Mouse (Mus musculus): ENCODE results near the gene Esd. TPM values are rescaled to one million over a fixed set of nuclear protein-coding genes. Genes with fewer than 3 reads are reported as not detected.

Esd gene
- 280 and 285 TPM in 2 replicates for polyA plus RNA-seq (2015; fragmentation: Nextera tagmentation; extraction: Ambion mirVana)

DNA sequence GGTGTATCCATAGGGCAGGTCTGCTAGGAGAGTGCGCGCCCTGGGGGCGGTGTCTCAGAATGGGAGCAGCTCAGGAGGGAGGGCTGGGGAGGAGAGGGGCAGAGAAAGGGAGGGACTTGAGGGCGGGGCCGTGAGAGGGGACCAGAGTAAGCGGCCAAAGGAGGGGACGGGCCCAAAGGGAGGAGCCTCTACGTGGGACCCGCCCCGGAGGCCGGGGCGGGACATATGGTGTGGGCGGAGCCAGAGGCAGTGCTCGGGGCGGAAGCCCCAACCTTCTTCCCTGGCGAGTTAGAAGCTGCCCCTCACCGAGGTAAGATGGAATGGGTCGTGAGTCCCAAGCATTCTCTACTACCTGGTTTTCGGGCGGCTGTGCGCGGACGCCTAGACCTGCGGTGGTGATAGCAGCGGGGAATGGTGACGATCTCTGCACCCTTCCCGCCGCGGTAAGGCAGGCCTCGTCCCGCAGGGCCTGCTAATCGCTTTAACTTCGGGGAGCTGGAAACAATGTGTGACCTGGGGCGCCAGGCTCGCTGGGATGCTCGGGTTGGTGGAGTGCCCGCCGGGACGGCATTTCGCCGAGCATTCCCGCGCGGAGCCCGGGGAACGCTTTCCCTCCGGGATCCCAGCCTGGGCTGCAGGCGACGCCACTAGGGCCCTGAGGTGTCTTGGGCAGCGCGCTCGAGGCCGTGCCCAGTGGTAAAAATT, at the start of gene Esd:
Gene Esd (plus strand): TSS at position 219 of the 705 bp plus-strand sequence.
- peak; percentile 97 for ATAC-seq (replicated peaks)
- Histone ChIP-seq H3K4me2 (replicated peaks) (peak within 1 kb of the TSS; percentile 63), H3K36me3 (peaks cover 12% of the 10 kb centered on the region; the same call in 1 of the 2 replicates), H3K9ac (replicated peaks) (peak within 1 kb of the TSS; percentile 66), H3K27me3 (no peaks in the 10 kb centered on the region), H3K27ac (replicated peaks) (peak within 1 kb of the TSS; percentile 54), H3K4me3 (peak within 1 kb of the TSS; percentile 71), H3K4me1 (peaks cover 9% of the 10 kb centered on the region), H3K9me3 (no peaks in the 10 kb centered on the region)
- under 1% methylated on average over 53 of the region's 53 CpGs for WGBS

DNA sequence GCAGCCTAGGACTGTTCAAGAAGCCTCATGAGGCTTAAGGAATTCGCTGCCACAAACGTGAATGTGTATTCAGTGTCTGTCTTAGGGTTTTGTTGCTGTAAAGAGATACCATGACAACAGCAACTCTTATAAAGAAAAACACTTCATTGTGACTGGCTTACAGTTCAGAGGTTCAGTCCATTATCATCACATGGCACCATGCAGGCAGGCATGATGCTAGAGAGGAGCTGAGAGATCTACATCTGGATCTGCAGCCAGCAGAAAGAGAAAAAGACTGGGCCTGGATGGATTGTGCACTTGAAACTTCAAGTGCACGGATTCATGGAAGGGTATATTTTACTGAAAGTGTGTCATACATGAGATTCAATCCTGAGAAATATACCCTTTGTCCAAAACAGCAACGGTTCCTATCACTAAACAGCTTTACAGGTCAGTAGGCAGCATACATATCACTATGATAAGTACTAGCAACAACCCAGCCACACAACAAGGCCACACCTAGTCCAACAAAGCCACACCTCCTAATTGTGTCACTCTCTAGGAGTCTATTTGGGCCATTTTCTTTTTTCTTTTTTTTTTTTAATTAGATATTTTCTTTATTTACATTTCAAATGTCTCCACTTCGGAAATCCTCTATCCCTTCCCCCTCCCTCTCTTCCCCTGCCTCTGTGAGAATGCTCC, 47.7 kb upstream of the Esd start:
- no peak overlapping the region for H3K27ac ChIP-seq (replicated peaks)
- H3K9ac ChIP-seq (replicated peaks), result no peak overlapping the region
- ATAC-seq (replicated peaks), result no peak
- no peaks in the 10 kb centered on the region for H3K36me3 ChIP-seq
- no peak overlapping the region for H3K4me3 ChIP-seq
- no peak overlapping the region for H3K4me2 ChIP-seq (replicated peaks)
- no peaks in the 10 kb centered on the region for H3K27me3 ChIP-seq
- H3K4me1 ChIP-seq, result no peaks in the 10 kb centered on the region
- 72% methylated on average over 5 of the region's 5 CpGs for WGBS
- no peaks in the 10 kb centered on the region for H3K9me3 ChIP-seq

DNA sequence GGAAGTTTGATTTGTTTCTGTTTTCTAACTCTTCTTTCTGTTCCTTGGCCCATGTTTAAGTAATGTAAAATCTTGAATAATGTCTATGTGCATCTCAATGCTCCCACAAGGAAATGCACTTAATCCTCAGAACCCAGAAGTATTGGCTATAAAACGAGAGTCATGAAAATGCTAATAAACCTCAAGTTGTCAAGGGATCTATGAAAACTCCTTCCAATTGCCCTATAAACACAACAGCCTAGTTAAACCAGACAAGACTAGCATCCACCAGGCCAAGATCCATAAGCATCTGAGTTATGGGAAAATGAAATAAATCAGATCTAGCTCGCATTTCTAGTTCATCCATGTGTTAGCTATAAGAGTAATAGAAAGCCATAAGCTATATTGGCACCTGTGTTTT, 40.1 kb upstream of the Esd start:
- Histone ChIP-seq H3K4me3 (no peak overlapping the region), H3K27ac (replicated peaks) (no peak overlapping the region), H3K4me1 (no peaks in the 10 kb centered on the region), H3K9me3 (no peaks in the 10 kb centered on the region), H3K9ac (replicated peaks) (no peak overlapping the region), H3K36me3 (no peaks in the 10 kb centered on the region), H3K27me3 (no peaks in the 10 kb centered on the region), H3K4me2 (replicated peaks) (no peak overlapping the region)
- ATAC-seq (replicated peaks), result no peak
- 89% methylated on average over 2 of the region's 2 CpGs for WGBS

DNA sequence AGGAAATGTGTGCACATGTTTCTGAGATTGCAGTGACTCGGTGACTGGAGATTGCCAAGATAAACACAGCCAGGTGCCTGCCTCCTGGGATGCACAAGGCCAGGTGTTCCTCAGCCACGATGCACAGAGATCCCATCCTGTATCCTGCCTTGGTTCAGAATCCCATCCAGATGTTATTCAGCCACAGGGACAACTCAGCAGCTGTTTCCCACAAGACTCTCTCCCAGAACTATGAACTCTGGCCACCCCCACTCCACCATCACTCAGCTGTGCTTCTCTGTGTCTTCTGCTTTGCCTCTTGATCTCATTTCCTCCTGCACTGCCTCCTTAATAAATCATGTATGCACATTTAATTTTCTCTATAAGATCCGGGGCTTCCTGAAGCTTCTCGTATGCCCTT, 35.3 kb upstream of the Esd start:
- no peak for ATAC-seq (replicated peaks)
- Histone ChIP-seq H3K27ac (replicated peaks) (no peak overlapping the region), H3K4me3 (no peak overlapping the region), H3K9ac (replicated peaks) (no peak overlapping the region), H3K36me3 (no peaks in the 10 kb centered on the region), H3K4me1 (0 out of 2 replicates have a peak, but pooled peaks cover 4% of the 10 kb centered on the region), H3K9me3 (no peaks in the 10 kb centered on the region), H3K27me3 (no peaks in the 10 kb centered on the region), H3K4me2 (replicated peaks) (no peak overlapping the region)
- WGBS, result 65% methylated on average over 4 of the region's 4 CpGs

DNA sequence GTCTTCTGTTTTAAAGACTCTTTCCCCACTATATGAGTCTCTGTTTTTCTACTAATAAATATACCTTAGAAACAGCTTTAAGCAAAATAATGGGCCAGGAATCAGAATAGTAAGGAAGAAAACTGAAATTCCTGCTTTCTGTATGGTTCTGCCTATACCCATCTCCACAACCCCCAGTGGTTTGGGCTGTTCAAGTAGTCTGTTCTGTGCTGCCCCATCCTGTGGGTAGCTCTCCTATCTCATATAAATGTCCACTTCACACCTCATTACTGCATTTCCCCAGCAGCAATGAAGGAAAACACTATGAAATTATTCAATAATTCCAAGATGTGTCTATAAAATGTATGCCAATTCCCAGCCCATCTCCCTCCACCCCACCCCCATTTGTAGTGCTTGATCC, 34.7 kb upstream of the Esd start:
- Histone ChIP-seq H3K4me1 (0 out of 2 replicates have a peak, but pooled peaks cover 4% of the 10 kb centered on the region), H3K4me3 (no peak overlapping the region), H3K4me2 (replicated peaks) (no peak overlapping the region), H3K27me3 (no peaks in the 10 kb centered on the region), H3K36me3 (no peaks in the 10 kb centered on the region), H3K9me3 (no peaks in the 10 kb centered on the region), H3K27ac (replicated peaks) (no peak overlapping the region), H3K9ac (replicated peaks) (no peak overlapping the region)
- no peak for ATAC-seq (replicated peaks)

DNA sequence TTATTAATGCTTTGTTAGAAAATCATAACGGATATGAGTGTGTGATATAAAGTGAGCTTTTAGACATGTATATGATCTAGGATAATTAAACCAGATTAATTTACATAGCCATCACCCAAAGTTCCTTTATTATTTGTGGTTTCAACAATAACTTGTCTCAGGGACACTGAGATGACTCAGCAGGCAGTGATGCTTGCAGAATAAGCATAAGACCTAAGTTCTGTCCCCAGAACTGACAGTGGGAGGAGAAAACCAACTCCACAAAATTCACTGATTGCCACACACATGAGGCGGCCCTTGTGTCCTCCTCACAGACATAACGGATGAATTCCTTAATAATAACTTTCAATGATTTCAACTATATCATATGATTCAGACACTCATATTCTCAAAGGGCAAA, 32.9 kb upstream of the Esd start:
- WGBS, result 88% methylated on average over 3 of the region's 3 CpGs
- ATAC-seq (replicated peaks), result no peak
- H3K4me3 ChIP-seq, result no peak overlapping the region
- no peak overlapping the region for H3K27ac ChIP-seq (replicated peaks)
- H3K27me3 ChIP-seq, result no peaks in the 10 kb centered on the region
- 0 out of 2 replicates have a peak, but pooled peaks cover 4% of the 10 kb centered on the region for H3K4me1 ChIP-seq
- H3K4me2 ChIP-seq (replicated peaks), result no peak overlapping the region
- no peak overlapping the region for H3K9ac ChIP-seq (replicated peaks)
- no peaks in the 10 kb centered on the region for H3K9me3 ChIP-seq
- H3K36me3 ChIP-seq, result no peaks in the 10 kb centered on the region

DNA sequence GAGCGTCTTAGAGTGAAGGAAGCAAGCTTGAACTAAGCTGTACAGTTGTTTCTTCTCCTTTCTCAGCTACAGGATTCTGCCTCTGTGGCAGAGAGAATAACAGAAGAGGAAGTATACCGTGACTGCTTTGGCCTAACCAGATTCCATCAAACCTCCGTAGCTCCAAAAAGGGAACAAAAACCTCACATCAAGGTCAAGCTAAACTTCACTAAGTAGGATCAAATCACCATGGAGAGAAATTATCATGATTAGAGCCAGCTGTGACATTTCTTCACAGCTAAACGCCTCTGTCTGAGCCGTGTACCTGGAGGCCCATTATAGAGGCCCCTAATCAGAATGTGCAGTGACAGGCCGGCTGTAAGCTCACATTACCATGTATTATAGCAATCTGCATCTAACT, 28.2 kb upstream of the Esd start:
- ATAC-seq (replicated peaks), result no peak
- H3K27ac ChIP-seq (replicated peaks), result no peak overlapping the region
- no peak overlapping the region for H3K4me2 ChIP-seq (replicated peaks)
- no peaks in the 10 kb centered on the region for H3K9me3 ChIP-seq
- H3K4me1 ChIP-seq, result 0 out of 2 replicates have a peak, but pooled peaks cover 4% of the 10 kb centered on the region
- 58% methylated on average over 6 of the region's 6 CpGs for WGBS
- H3K36me3 ChIP-seq, result no peaks in the 10 kb centered on the region
- no peak overlapping the region for H3K9ac ChIP-seq (replicated peaks)
- H3K4me3 ChIP-seq, result no peak overlapping the region
- H3K27me3 ChIP-seq, result no peaks in the 10 kb centered on the region

DNA sequence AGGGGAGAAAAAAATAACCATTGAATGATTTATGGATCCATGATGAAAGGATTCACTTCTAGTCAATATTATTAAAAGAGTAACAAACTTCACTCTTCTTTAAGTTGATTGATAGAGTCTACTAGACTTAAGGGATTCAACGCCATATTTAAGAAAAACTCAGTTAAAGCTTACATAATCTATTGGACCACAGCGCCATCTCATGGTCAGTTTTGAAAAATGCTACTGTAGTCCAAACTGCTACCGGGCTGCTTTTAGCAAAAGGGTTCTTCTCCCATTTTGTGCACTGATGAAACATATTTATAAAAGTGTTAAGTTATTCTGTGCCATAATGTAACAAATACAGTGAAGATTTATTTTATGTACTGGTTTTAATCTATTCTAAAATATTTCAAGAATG, 23.0 kb upstream of the Esd start:
- ATAC-seq (replicated peaks), result no peak
- H3K4me2 ChIP-seq (replicated peaks), result no peak overlapping the region
- H3K9me3 ChIP-seq, result no peaks in the 10 kb centered on the region
- H3K4me3 ChIP-seq, result no peak overlapping the region
- H3K9ac ChIP-seq (replicated peaks), result no peak overlapping the region
- no peaks in the 10 kb centered on the region for H3K27me3 ChIP-seq
- H3K4me1 ChIP-seq, result no peaks in the 10 kb centered on the region
- no peak overlapping the region for H3K27ac ChIP-seq (replicated peaks)
- H3K36me3 ChIP-seq, result no peaks in the 10 kb centered on the region
- WGBS, result 25% methylated on average over 3 of the region's 3 CpGs

DNA sequence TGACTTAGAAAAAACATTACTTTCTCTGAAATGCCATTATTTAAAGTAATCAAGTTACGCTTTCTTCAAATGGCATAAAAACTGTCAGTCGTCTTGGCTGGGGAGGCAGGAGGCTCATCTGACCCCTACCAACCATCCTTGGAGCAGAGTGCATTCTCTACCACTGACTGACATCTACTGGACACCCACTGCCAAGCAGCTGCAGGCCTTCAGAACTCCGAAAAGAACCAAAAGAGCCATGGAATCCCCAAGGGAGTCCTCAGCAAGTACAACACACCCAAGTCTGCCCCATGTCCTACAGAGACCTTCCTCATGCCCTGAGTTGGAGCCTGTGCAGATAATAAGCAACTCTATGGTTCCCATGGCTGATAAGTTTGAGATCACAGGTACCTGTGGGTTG, 8.6 kb upstream of the Esd start:
- H3K36me3 ChIP-seq, result no peaks in the 10 kb centered on the region
- no peaks in the 10 kb centered on the region for H3K27me3 ChIP-seq
- WGBS, result 83% methylated on average over 3 of the region's 3 CpGs
- H3K27ac ChIP-seq (replicated peaks), result no peak overlapping the region
- H3K4me1 ChIP-seq, result no peaks in the 10 kb centered on the region
- H3K4me2 ChIP-seq (replicated peaks), result no peak overlapping the region
- H3K4me3 ChIP-seq, result no peak overlapping the region
- no peak for ATAC-seq (replicated peaks)
- no peaks in the 10 kb centered on the region for H3K9me3 ChIP-seq
- H3K9ac ChIP-seq (replicated peaks), result no peak overlapping the region

DNA sequence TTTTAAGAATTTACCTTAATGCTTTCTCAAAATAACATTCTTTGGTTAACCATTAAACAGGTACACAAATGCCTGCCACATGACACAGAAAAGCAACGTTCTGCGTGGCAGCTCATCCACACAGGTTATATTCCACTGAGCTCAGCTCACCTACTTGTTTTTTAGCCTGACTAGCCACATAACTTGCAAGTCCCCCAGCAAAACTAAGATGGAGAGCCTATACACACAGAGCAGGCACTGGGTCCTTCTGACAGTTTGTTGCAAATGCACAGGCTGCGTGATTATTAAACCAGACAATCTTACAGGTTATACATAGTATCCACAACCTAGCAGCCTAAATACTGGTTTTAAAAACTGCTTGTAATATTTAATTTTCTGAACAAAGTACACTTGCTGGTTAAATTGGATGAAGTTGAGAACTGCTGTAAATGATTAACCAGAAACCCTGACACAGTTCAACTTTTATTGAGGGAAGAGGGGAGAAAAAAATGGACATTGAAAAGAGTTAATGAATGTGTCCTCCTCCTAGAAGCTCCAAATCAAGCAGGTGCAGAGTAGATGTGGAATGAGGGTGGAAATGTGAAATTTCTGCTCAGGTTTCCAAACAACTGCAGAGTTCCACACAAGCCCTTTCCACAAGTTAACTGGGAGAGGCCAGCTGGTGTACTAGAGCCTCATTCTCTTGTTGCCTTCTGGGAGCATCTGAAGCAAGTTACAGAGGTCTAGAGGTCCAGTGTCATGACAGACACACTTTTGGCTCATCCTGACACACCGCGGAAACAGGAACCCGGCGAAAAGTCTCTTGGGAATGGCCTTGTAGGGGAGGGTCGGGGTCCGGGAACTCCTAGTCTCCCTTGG, 647 bp upstream of the Esd start:
- 29% methylated on average over 9 of the region's 9 CpGs for WGBS
- Histone ChIP-seq H3K4me2 (replicated peaks) (peak overlapping the region; percentile 63), H3K4me3 (peak overlapping the region; percentile 71), H3K36me3 (peaks cover 7% of the 10 kb centered on the region; the same call in 1 of the 2 replicates), H3K27me3 (no peaks in the 10 kb centered on the region), H3K9ac (replicated peaks) (peak overlapping the region; percentile 66; the same call in 1 of the 2 replicates), H3K4me1 (peaks cover 9% of the 10 kb centered on the region), H3K27ac (replicated peaks) (0 out of 2 replicates have a peak overlapping the region, but pooled peaks have one; percentile 54), H3K9me3 (no peaks in the 10 kb centered on the region)
- ATAC-seq (replicated peaks), result no peak

DNA sequence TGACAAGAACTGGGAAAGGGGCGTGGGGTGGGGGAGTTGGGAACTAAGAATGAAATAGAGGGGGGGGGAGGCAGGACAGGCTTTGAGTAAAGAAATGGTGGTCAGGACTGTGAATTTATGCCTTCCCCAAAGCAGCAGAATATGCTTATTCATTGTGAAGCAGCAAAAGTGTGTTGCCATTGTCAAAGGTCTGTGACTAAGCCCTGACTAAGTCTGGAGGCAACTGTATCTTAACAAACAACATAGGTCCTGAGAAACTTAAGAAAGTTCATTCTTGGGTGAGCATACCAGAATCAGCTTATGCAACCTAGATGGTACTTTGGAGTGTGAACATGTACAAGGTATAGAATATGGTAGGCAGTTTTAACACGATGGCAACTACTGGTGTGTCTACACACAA, 1.3 kb downstream of the Esd start:
- H3K9ac ChIP-seq (replicated peaks), result no peak overlapping the region

DNA sequence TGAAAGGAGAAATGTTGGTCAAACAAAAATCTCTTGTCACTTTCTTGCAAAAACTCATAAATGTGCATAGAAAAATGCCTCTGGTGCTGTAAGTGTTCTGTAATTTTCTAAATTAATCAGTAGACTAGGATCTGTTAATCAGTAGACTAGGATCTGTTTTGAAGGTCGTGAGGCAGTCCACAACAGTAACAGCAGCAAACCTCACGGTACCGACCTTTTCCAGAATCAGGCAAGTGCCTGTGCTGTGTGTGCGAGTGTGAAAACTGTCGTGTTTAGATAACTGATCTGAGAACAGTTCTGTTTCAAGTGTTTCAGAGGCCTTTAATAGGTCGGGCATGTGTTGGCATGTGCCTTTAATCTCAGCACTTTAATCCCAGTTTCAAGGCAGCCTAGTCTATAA, 3.4 kb downstream of the Esd start:
- 90% methylated on average over 6 of the region's 6 CpGs for whole genome bisulfite sequencing
- Histone ChIP-seq H3K9ac (replicated peaks) (no peak overlapping the region), H3K27ac (replicated peaks) (no peak overlapping the region), H3K36me3 (peaks cover 33% of the 10 kb centered on the region), H3K4me3 (no peak overlapping the region), H3K4me1 (peaks cover 9% of the 10 kb centered on the region), H3K27me3 (no peaks in the 10 kb centered on the region), H3K9me3 (no peaks in the 10 kb centered on the region), H3K4me2 (replicated peaks) (no peak overlapping the region)
- ATAC-seq (replicated peaks), result no peak

More for the DNA sequence above, 1.3 kb downstream of the Esd start:
- Histone ChIP-seq H3K4me3 (peak overlapping the region; percentile 71), H3K27ac (replicated peaks) (no peak overlapping the region), H3K9me3 (no peaks in the 10 kb centered on the region), H3K4me1 (peaks cover 9% of the 10 kb centered on the region), H3K4me2 (replicated peaks) (peak overlapping the region; percentile 63), H3K36me3 (peaks cover 17% of the 10 kb centered on the region), H3K27me3 (no peaks in the 10 kb centered on the region)
- 59% methylated on average over 2 of the region's 2 CpGs for WGBS
- ATAC-seq (replicated peaks), result no peak
